Mouse (Mus musculus) macrophage (primary cell): ENCODE data around the gene Uhrf1bp1. TPM values are rescaled to one million over a fixed set of nuclear protein-coding genes. Genes with fewer than 3 reads are reported as not detected.
"Not testable (repeated sequence)": the region's sequence is repeated elsewhere in the genome, so short reads cannot be mapped to it uniquely, and the experiment has no call there.

Source experiments
- H3K27ac ChIP-seq: fragments of 350-480 bp; formaldehyde crosslinking; 2 replicates; pipeline ENCODE4 v1.9.0; 2021
- H3K36me3 ChIP-seq: fragments of 350-480 bp; formaldehyde crosslinking; 2 replicates; pipeline ENCODE4 v1.9.0; 2021; ENCODE audit errors: inconsistent target
- H3K4me3 ChIP-seq: fragments of 350-480 bp; formaldehyde crosslinking; 2 replicates; pipeline ENCODE4 v1.9.0; 2021; ENCODE audit errors: inconsistent target
- H3K79me2 ChIP-seq: fragments of 350-480 bp; formaldehyde crosslinking; 2 replicates; pipeline ENCODE4 v1.9.0; 2021; ENCODE audit errors: inconsistent target
- WGBS: methylation state at CpG from one replicate; pipeline ENCODE4 v1.1.7; 2026; ENCODE audit warnings: inconsistent platforms; ENCODE audit not compliant: missing documents; 5-methylcytosine and 5-hydroxymethylcytosine counted together
- polyA plus RNA-seq: library from polyadenylated mRNA; stranded (reverse); fragments of 250-400 nt; gene quantifications from 3 replicates; pipeline ENCODE4 v1.2.4, GENCODE M21; 2018; ENCODE audit warnings: inconsistent platforms

The Uhrf1bp1 gene
- polyA plus RNA-seq, 1 experiment from 2014 or later, result 7.6 TPM

DNA sequence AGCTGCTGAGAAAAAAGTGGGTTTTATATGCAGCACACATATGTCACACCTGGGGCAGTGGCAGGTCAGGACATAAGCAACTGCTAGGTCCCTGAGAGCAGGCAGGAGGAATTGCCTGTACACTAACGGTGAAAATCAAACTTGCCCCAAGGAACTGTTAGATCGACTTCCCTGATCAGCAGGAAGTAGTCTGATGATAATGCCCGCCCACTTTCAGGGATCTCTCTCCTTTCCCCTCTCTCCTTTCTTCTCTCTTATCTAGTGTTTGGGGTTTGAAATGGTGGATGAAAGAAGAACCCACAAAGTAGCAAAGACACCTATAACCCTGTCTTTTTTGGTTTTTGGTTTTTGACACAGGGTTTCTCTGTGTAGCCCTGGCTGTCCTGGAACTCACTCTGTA is 30.7 kb upstream of the Uhrf1bp1 start:
- Histone ChIP-seq H3K4me3 (peak overlapping the region; percentile 27; the same call in 1 of the 2 replicates), H3K79me2 (no peaks in the 10 kb centered on the region), H3K36me3 (no peaks in the 10 kb centered on the region), H3K27ac (peak overlapping the region; percentile 98)
- WGBS, result 5% methylated on average over 3 of the region's 3 CpGs

DNA sequence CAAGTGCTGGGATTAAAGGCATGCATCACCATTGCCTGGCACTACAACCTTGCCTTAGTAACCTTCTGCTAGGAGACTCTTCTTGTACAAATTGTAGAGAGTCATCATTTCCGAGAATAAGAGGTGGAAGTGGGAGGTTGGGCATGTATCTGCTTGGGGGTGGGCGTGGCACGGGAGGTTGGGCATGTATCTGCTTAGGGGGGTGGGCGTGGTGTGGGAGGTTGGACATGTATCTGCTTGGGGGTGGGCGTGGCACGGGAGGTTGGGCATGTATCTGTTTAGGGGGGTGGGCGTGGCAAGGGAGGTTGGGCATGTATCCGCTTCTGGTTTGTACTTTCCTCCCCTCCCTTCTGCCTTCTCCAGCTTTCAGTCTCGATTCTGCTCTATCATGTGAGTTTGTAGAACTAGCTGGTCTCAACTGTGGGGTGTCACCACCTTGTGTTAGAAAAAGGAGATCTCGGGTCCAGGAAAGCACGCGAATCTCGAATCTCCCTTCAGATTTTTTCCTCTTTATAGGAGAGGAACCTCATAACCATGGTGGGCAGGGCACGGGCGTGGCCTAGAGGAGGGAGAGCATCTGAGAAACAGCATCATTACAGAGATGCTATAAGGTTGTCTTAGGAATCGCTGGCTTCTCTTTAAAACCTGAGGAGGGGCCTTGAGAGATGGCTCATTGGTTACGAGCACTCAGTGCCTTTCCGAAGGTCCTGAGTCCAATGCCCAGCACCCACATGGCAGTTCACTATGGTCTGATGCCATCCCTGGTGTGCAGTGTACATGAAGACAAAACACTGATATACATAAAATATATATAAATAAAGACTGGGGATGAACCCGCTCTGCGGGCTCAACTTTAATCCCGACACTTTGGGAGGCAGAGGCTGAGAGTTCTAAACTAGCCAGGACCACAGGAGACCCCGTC is 30.0 kb upstream of the Uhrf1bp1 start:
- 5% methylated on average over 19 of the region's 22 CpGs for WGBS
- Histone ChIP-seq H3K4me3 (peak overlapping the region; percentile 30), H3K79me2 (no peaks in the 10 kb centered on the region), H3K36me3 (no peaks in the 10 kb centered on the region), H3K27ac (peak overlapping the region; percentile 98)

DNA sequence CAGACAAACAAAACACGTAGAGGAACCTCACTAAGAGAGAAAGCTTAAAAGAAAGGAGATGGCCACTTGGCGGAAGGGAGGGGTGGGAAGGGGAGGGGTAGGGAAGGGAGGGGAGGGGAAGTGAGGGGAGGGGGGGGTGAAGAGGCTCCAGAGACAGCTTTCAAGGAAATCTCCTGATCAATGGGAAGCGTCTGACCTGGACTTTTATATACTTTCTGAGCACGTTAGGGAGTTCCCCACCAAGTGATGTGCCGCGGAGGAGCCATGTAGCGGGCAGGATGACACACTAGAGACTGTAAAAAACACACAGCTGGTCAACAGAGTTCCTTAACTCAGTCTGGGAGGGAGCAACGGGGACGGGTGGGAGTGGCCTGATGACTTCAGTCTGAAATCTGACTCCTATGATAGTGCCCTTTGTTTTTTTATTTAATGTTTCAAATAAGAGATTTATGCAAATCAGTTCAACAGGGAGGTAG is 29.3 kb upstream of the Uhrf1bp1 start:
- no peaks in the 10 kb centered on the region for H3K79me2 ChIP-seq
- 0% methylated on average over 8 of the region's 9 CpGs for WGBS
- H3K4me3 ChIP-seq, result peak overlapping the region; percentile 30
- peak overlapping the region; percentile 98 for H3K27ac ChIP-seq
- no peaks in the 10 kb centered on the region for H3K36me3 ChIP-seq

DNA sequence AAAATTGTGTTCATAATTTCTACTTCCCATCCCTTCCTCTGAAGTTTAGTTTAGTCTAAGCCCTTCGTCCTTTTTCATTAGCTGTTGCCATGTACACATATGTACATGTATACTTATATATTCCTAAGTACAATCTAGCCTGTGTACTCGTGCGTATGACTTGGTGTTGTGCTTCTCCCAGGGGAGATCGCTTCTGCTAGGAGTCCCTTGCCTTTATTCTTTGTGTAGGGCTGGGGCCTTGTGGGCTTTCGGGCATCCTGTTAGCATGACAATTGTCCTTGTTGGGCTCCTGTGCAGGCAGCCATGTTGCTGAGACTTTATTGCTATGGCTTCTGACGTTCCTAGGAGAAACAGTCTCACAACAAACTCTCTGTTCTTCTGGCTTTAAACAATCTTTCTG is 28.7 kb upstream of the Uhrf1bp1 start:
- 82% methylated on average over 6 of the region's 6 CpGs for WGBS
- Histone ChIP-seq H3K79me2 (no peaks in the 10 kb centered on the region), H3K27ac (peak overlapping the region; percentile 98), H3K36me3 (no peaks in the 10 kb centered on the region), H3K4me3 (peak overlapping the region; percentile 30)

DNA sequence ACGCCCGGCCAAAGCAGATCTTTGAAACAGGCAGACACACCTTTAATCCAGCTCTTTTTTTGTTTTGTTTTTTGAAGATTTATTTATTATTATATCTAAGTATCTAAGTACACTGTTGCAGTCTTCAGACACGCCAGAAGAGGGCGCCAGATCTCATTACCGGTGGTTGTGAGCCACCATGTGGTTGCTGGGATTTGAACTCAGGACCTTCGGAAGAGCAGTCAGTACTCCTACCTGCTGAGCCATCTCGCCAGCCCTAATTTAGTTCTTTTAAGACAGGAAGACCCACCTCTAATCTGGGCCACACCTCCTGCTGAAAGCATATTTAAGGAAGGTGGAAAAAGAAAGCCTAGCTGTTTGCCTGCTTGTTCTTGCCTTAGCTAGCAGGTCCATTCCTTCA is 25.8 kb upstream of the Uhrf1bp1 start:
- 56% methylated on average over 7 of the region's 7 CpGs for WGBS
- Histone ChIP-seq H3K4me3 (no peak overlapping the region), H3K36me3 (no peaks in the 10 kb centered on the region), H3K79me2 (no peaks in the 10 kb centered on the region), H3K27ac (no peak overlapping the region)

DNA sequence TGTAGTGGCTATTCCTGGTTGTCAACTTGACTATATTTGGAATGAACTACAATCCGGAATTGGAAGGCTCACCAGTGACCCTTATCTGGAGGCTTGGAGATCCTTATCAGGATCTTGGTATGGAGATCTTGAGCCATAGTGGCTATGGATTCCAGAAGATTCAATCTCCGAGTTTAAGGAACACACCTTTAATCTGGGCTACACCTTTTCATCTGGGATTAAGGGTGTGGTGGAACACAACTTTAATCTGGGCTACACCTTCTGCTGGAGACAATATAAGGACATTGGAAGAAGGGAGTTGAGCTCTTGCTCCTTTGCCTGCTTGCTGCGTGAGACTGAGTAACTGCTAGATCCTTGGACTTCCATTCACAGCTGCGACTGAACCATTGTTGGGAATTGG is 18.4 kb upstream of the Uhrf1bp1 start, which contains the start of gene Snrpc:
Gene Snrpc, plus strand, starts transcription at position 301 of the 400 bp plus-strand sequence.
- Histone ChIP-seq H3K36me3 (peaks cover 11% of the 10 kb centered on the region; the same call in 1 of the 2 replicates), H3K79me2 (peaks cover 29% of the 10 kb centered on the region)
- 100% methylated on average over 1 of the region's 4 CpGs for WGBS
- not testable (repeated sequence) for H3K4me3 ChIP-seq, H3K27ac ChIP-seq

DNA sequence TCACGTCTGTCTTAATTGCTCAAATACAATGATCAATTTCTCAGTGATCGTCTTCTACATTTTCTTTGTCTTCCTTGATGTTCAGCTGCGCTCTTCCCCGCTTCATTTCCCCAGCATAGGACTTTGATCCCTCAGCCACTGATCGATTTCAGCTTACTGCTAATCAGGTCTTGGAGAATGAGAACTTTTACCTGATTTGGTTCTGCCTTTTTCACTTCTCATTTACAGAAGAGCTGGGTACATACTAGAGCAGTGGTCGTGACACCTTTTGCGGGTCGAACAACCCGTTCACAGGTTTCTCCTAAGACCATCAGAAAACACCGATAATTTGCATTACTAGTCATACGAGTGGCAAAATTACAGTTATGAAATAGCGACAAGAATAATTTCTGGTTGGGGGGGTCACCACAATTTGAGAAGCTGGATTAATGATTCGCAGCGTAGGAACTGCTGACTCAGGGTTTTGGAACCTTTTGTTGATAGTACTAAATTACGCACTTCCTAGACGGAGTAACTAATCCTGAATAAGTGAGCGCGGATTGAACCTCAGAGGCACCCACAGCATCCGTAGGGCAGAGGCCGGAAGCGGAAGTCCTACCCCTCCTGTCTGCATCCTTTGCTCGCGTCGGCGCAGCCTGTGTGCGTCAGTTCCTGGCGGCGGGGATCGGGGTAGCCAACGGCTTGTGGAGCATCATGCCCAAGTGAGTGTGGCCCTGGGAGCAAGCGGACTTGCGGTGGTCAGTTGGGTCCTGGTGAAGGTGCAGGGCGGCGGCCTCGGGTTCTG is 16.6 kb upstream of the Uhrf1bp1 start:
- Histone ChIP-seq H3K79me2 (peaks cover 42% of the 10 kb centered on the region), H3K4me3 (peak overlapping the region; percentile 88), H3K36me3 (peaks cover 27% of the 10 kb centered on the region), H3K27ac (peak overlapping the region; percentile 56)
- WGBS, result 4% methylated on average over 31 of the region's 35 CpGs

DNA sequence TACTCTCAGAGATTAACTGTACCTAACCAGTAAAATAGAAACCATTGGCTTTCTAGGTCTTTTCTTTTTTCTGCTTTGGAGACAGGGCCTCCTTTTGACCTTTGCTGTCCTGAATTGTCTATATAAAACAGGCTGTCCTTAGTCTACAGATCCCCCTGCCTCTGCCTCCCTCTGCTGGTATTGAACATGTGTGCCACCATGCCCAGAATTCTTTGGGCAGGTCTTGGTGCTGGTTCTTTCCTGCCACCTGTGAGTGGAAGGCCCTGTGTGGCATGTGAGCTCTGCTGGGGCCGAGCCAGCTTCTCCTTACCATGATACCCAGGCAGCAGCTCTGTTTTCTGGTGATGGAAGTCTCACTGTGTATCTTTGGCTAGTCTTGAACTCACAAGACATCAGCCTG is 7.9 kb upstream of the Uhrf1bp1 start:
- 82% methylated on average over 1 of the region's 1 CpGs for WGBS
- Histone ChIP-seq H3K36me3 (peaks cover 52% of the 10 kb centered on the region), H3K27ac (no peak overlapping the region), H3K4me3 (no peak overlapping the region), H3K79me2 (peaks cover 44% of the 10 kb centered on the region; the same call in 1 of the 2 replicates)

DNA sequence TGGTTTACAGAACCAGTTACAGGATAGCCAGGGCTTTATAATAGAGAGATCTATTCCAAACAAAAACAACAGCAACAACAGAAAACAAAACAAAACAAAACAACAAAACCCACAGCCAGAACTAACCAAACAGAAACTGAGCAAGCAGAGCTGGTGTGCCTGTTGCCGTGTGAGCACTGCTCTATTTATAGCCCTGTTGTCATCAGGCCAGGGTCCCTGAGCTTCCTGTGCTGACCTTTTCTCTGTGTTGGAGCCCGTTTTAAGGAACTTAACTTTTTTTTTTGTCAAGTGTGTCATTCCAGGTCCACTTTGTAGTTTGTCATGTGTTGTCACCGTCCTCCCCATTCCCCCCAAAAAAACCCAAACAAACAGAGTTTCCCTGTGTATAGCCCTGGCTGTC is 5.2 kb upstream of the Uhrf1bp1 start:
- peaks cover 26% of the 10 kb centered on the region; the same call in 1 of the 2 replicates for H3K79me2 ChIP-seq
- WGBS, result 5% methylated on average over 3 of the region's 3 CpGs
- H3K4me3 ChIP-seq, result no peak overlapping the region
- H3K36me3 ChIP-seq, result peaks cover 27% of the 10 kb centered on the region
- H3K27ac ChIP-seq, result peak overlapping the region; percentile 90

DNA sequence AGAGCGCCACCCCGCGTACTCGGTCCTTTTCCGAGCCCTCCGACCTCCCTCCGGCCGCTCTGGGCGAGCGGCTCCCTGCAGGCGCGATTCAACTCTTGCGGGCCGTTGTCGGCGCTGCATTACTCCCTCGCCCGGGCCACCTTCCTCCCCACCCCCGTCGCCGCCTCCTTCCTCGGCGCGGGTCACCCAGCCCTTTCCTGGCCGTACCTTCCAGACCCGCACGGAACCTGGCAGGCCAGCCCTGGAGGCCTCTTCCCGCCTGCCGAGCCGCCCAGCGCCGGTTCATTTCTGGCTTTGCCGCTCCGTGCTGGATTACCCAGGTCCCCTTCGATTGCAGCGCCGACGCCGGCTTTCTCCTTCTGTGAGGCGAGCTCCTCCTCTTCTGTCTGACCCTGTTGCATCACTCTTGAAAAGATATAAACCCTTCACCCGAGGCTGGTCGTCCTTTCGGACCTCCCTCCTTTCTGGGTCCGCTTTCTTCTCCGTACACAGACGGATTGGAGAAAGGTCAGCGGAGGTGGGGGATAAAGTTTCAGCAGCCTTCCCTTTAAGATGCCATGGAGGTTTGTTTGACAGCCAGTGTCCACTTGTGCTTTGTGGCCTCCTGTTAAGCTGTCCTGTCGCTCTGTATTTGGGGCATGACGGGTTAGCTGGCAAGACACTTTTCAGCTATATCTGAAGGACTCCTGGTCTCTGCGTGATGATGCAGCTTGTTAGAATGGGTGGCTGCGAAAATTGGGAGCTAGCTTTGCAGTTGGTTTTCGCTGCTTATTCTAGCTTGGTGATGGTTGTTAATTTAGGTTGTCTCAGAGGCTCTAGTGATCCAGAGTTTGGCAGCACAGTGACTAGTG is 782 bp downstream of the Uhrf1bp1 start:
- peak overlapping the region; percentile 39 for H3K27ac ChIP-seq
- H3K79me2 ChIP-seq, result peaks cover 51% of the 10 kb centered on the region
- peak overlapping the region; percentile 53 for H3K4me3 ChIP-seq
- H3K36me3 ChIP-seq, result no peaks in the 10 kb centered on the region
- 2% methylated on average over 52 of the region's 52 CpGs for WGBS

DNA sequence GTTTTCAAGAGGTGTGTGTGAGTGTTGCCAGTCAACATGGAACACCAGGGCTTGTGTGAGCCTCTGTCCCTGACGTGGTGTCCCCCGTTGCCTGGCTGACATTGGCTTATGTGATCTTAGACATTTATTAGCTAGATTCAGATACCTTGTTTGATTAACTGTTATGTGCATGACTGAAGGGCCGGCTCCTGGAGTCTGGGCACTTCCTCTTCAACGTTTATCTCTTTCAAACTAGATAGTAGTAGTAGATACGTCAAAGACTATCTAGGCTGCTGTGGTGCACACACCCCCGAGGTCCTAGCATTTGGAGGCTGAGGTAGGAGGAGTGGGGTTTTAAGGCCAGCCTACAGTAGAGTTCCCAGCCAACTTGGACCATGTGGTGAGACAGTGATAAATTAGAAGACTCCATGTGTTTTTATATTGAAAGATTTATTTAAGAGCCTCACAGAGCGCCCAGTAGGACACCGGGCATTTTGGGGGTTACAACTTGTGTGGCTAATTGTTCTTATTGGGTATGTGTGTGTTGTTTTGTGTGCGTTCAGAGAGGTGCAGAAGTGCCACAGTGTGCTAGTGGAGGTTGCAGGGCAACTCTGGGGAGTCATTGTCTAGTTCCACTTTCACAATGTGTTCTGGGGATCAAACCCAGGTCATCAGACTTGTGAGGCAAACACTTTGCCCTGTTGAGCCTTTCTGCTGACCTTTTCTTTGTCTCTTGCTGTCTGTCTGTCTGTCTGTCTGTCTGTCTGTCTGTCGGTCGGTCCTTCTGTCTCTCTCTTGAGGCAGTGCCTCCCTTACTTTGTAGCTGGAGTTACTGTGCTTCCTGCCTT is 1.6 kb downstream of the Uhrf1bp1 start:
- Histone ChIP-seq H3K79me2 (peaks cover 59% of the 10 kb centered on the region), H3K4me3 (peak overlapping the region; percentile 53), H3K36me3 (no peaks in the 10 kb centered on the region), H3K27ac (peak overlapping the region; percentile 39)
- WGBS, result 43% methylated on average over 11 of the region's 11 CpGs

DNA sequence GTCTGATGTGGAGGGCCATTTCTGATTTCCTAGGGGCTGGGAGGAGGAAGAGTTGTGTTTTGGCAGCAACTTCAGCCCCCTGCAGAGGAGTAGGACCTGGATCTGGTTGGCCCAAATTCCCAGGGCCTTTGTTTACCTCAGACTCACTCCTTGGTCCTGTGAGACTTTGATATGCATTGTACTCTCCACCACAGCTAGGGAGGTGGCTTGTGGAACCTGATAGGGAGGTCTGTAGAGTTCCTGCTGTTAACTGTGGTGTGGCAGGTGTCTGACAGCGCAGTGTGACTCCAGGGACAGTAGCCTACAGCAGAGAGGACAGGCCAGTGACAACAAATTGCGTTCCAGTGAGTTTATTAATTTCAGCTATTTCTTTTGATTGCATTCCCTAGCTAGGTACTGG is 2.9 kb downstream of the Uhrf1bp1 start:
- Histone ChIP-seq H3K27ac (no peak overlapping the region), H3K79me2 (peaks cover 72% of the 10 kb centered on the region), H3K36me3 (no peaks in the 10 kb centered on the region), H3K4me3 (no peak overlapping the region)
- WGBS, result 95% methylated on average over 2 of the region's 2 CpGs

DNA sequence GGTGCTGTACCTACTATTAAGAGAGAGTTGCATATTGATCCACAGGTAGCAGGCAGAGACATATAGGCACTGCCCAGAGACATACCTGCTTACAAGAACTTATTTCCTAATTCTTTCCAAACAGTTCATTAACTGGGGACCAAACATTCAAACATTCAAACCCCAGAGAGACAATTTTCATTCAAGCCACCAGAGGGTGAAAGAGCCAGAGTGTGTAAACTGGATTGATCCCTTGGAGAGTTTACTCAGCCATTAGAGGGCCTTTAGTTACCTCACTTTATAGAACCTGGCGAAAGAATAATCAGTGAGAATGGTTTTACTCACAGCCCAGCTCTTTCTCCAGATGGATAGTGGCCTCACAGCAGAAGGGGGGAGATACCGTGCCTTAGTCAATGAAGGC is 9.2 kb downstream of the Uhrf1bp1 start:
- WGBS, result 87% methylated on average over 2 of the region's 2 CpGs
- peaks cover 99% of the 10 kb centered on the region for H3K79me2 ChIP-seq
- no peak overlapping the region for H3K4me3 ChIP-seq
- no peak overlapping the region for H3K27ac ChIP-seq
- no peaks in the 10 kb centered on the region for H3K36me3 ChIP-seq
